Mouse (Mus musculus) embryonic fibroblast, embryonic 13.5 days (primary cell): Measurements from ENCODE around the gene Hoxb6. TPM values are rescaled to one million over a fixed set of nuclear protein-coding genes. Genes with fewer than 3 reads are reported as not detected.

ENCODE experiments used
- H3K27ac ChIP-seq: 2 replicates; pipeline ENCODE4 v1.5.1; 2012; ENCODE audit warnings: low read length, control low read depth, inconsistent platforms; ENCODE audit not compliant: insufficient read depth
- H3K4me1 ChIP-seq: 2 replicates; pipeline ENCODE4 v1.6.1; 2011; ENCODE audit warnings: low read length; ENCODE audit not compliant: control insufficient read depth, insufficient read depth
- H3K4me3 ChIP-seq: 2 replicates; pipeline ENCODE4 v1.5.1; 2011; ENCODE audit warnings: mild to moderate bottlenecking, control low read depth, low read length; ENCODE audit not compliant: insufficient read depth
- CTCF ChIP-seq: IDR thresholded peaks from 2 replicates; pipeline ENCODE4 v1.5.1; 2011; ENCODE audit warnings: mild to moderate bottlenecking, control low read depth, low read length, moderate library complexity, borderline replicate concordance; ENCODE audit not compliant: insufficient read depth
- POLR2A ChIP-seq: IDR thresholded peaks from 2 replicates; pipeline ENCODE4 v1.6.1; 2011; ENCODE audit warnings: low read depth, mild to moderate bottlenecking, control low read depth, low read length, moderate library complexity
- polyA plus RNA-seq: library from polyadenylated mRNA; stranded (reverse); fragments of >200 nt; gene quantifications from 2 replicates; pipeline ENCODE4 v1.2.4, GENCODE M21; 2011; ENCODE audit warnings: low read depth; ENCODE audit not compliant: missing spikeins, insufficient read length

Gene Hoxb6
- 9.6 and 14.1 TPM in 2 replicates for polyA plus RNA-seq

GRCm38 (mm10) chr11:96291681-96292564, at the start of gene Hoxb6:
TSS of gene Hoxb6 (plus strand) at chr11:96292476.
- Histone ChIP-seq H3K27ac (peak within 1 kb of the TSS; percentile 77), H3K4me3 (peak within 1 kb of the TSS; percentile 58), H3K4me1 (no peaks in the 10 kb centered on the region)
- TF ChIP-seq CTCF (no peak), POLR2A (peak; percentile 71)

DNA sequence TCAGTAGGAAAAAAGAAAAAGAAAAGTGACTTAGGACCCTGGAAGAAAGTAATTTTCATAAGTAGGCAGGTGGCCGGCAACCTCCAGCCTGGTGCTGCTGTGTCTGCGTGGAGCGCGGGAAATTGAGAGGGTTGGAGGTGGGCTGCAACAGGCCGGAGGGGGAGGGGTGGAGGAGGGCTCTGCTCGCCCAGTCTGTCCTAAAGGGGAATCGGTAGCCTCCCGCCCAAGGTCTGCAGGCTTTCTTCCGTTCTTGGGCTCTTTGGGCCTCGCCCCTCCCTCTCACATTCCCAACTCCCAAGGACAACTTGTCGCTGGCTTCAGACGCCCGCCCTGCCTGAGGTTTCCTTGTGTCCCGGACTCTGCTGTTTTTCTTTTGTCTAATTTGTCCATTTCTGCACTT, 41.4 kb upstream of the Hoxb6 start:
- Histone ChIP-seq H3K27ac (peak overlapping the region; percentile 80), H3K4me3 (no peak overlapping the region), H3K4me1 (no peaks in the 10 kb centered on the region)
- TF ChIP-seq POLR2A (peak; percentile 42), CTCF (no peak)

DNA sequence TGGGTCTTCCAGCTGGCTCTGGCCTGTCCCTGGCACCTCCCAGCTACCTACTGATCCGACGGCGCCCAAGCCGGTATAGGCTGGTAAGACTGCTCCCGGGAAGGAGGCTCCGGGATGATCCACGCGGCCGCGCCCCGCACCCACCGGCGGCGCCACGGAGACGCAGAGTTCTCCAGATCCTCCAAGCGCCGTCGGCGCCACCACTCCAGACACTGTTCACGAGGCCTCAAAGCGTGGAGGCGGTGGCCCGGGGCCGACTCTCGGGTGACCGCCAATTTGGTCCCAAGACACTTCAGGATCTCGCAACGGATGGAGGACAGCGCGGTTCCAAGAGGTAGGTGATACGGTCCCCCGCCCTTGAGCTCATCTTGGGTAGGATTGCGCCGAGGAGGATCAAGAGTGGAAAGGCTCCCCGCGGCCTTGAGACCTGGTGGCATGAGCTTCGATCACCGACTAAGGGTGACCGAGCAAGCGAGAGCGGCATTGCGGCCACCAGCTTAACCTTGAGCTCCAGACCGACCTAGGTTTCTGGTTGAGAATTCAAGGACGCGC, 40.7 kb upstream of the Hoxb6 start:
- TF ChIP-seq CTCF, result no peak
- peak; percentile 18; the same call in 1 of the 2 replicates for TF ChIP-seq POLR2A
- Histone ChIP-seq H3K27ac (peak overlapping the region; percentile 80), H3K4me3 (peak overlapping the region; percentile 38), H3K4me1 (no peaks in the 10 kb centered on the region)

DNA sequence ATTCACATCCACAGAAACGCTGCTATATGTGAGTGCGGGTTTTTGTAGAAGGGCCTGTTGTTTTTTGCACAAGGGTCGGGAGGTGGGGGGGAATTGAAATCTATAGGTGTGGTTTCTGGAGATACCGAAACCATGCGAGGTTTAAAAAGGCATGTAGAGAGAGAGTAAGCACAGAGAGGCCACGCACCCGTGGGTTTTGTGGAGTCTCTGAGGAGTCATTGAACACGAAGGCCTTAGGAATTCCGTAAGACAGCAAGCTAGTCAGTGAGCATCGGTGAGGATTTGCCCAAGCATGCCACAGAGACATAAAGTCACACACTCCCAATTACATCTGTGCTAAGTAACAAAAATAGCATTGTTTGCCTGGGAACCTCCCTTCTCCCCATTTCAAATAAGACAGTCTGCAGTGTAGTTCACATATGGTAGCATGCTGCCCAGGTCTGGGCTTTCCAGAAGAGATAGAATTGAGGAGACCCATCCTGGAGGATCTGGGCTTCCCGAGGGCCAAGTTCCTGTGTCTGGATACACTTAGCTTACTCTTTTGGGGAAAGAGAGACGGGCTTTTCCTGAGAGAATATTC, 39.6 kb upstream of the Hoxb6 start:
- peak overlapping the region; percentile 38 for H3K4me3 ChIP-seq
- peak overlapping the region; percentile 80 for H3K27ac ChIP-seq
- TF ChIP-seq POLR2A, result peak; percentile 28; the same call in 1 of the 2 replicates
- no peak for TF ChIP-seq CTCF
- H3K4me1 ChIP-seq, result 0 out of 2 replicates have a peak, but pooled peaks cover 3% of the 10 kb centered on the region

DNA sequence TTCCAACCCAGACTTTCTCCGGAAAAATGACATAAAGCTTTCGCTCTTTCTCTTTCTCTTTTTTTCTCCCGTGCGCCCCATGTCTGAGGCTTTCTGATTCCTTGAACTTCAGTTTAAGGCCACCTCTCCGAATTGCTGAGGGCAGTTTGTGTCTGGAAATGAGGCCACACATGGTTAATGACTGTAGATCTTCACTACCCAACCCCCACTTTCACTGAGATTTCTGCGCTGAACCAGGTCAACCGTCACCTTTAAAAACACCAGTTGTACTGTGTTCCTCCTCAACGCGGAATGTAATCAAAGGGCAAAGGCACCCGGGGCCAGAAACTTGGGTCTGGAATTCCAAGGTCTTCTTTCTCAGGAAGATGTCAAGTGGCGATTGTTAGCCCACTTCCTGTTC, 38.1 kb upstream of the Hoxb6 start:
- H3K27ac ChIP-seq, result peak overlapping the region; percentile 80
- H3K4me3 ChIP-seq, result peak overlapping the region; percentile 39
- no peak for TF ChIP-seq CTCF
- no peak for TF ChIP-seq POLR2A
- 0 out of 2 replicates have a peak, but pooled peaks cover 3% of the 10 kb centered on the region for H3K4me1 ChIP-seq

DNA sequence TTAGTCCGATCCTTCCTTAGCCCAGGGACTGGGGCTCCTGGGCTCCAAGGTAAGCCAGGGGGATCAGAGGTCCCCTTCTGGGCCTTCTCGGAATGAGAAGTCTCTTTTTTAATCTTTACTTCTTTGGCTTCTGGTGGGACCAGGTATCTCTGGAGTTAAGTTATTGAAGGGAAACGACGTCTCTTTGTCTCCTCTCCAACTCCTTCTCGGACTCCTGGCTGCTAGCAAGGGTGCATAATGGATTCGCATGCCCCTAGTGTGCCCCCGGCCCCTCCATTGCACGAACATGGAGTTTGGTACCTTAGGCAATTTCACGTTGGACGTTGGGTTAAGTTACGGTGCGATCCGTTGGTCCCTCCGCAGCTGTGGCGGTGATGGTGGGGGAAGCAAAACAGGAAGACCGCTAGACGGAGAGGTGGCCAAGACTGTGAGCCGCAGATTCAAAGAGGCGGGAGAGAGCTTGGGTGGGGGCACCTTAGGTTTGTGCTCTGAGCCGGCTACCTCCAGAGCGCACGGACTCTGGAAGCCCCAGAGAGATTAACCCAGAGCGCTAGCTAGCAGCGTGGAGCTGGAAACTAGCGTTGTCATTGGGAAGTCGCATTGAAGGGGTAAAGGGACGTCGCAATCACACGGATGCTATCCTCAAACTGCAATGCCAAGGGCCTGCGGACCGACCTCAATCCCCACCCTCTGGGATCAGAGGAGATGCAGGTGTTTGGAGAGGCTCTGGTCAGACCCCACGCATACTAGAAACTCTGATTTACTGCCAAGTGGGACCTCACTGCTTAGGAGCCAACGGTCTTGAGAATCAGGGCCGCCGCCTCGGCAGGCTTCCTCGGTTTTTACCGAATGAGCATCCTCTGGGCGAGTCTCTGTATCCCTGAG, 36.9 kb upstream of the Hoxb6 start:
- no peak for TF ChIP-seq POLR2A
- peak overlapping the region; percentile 39 for H3K4me3 ChIP-seq
- H3K27ac ChIP-seq, result peak overlapping the region; percentile 80; the same call in 1 of the 2 replicates
- 0 out of 2 replicates have a peak, but pooled peaks cover 3% of the 10 kb centered on the region for H3K4me1 ChIP-seq

DNA sequence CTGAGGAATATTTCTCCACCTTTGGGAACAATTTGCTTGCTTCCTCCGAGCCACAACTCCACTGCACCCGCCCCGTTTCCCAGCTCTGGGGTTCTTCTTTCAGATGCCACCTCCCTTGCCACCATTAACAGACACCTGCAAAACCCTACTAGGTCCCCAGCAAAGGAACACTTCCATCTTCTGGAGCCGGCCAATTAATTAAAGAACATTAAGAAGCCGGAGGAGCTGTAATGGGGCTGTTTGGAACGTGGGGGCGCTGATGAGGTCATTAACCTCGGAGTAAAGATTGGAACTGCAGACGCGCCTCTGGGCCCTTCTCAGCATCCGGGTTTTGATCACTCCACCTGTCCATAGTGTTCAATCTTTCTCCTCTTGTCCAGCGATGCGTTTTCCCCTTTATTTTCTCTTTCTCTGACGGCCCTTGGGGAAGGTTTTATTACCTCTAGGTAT, 36.3 kb upstream of the Hoxb6 start:
- TF ChIP-seq POLR2A (no peak), CTCF (no peak)
- peak overlapping the region; percentile 22; the same call in 1 of the 2 replicates for H3K27ac ChIP-seq
- H3K4me3 ChIP-seq, result 0 out of 2 replicates have a peak overlapping the region, but pooled peaks have one; percentile 39
- 0 out of 2 replicates have a peak, but pooled peaks cover 6% of the 10 kb centered on the region for H3K4me1 ChIP-seq

DNA sequence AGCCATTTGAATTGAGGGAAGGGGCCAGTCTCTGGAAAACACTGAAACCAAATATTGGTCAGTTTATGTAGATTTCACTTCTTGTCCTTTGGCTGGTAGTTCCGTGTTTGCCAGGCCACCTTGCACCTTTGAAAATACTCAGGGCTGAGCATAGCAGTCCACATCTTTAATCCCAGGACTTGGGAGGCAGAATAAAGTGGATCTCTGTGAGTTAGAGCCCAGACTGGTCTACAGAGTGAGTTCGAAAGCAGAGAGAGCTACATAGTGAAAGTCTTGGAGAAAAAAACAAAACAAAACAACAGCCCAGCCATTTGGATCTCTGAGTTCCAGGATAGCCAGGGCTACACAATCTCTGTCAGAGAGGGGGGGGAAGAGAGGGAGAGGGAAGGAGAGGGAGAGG, 35.1 kb upstream of the Hoxb6 start:
- 0 out of 2 replicates have a peak, but pooled peaks cover 11% of the 10 kb centered on the region for H3K4me1 ChIP-seq
- no peak overlapping the region for H3K4me3 ChIP-seq
- no peak for TF ChIP-seq CTCF
- no peak for TF ChIP-seq POLR2A
- H3K27ac ChIP-seq, result peak overlapping the region; percentile 50; the same call in 1 of the 2 replicates

DNA sequence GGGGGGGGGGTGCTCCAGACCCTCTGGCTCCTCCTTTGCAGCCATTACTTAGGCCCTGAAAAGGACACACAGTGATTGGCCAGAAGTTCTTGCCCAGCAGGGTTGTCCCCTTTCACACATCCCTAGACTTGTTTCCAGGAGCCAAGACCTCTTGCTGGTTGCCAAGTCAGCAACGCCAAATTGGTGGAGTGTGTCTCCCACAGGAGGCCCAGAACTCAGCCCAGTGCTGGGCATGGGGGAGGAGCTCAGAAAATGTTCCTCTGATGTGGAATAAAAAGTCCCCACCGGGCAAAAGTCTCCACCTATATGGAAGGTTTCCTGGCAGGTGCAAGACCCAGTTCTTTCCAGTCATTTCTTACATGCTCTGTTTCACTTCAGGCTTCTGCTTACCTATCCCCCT, 33.2 kb upstream of the Hoxb6 start:
- peak overlapping the region; percentile 16; the same call in 1 of the 2 replicates for H3K27ac ChIP-seq
- H3K4me1 ChIP-seq, result 0 out of 2 replicates have a peak, but pooled peaks cover 11% of the 10 kb centered on the region
- TF ChIP-seq CTCF, result no peak
- TF ChIP-seq POLR2A, result no peak

More for the DNA sequence above, 33.2 kb upstream of the Hoxb6 start:
- H3K4me3 ChIP-seq, result no peak overlapping the region
